Mouse (Mus musculus) layer of hippocampus, postnatal 36 days (tissue): ENCODE results near the gene Als2. TPM values are rescaled to one million over a fixed set of nuclear protein-coding genes. Genes with fewer than 3 reads are reported as not detected.

Source experiments
- DNase-seq, 2 experiments: peaks; one replicate each; pipeline ENCODE4 v3.0.0; 2022
- total RNA-seq, 2 experiments: library from RNA; stranded (reverse); gene quantifications; 2 replicates each; pipeline ENCODE4 v1.2.3; 2021

The Als2 gene
- total RNA-seq, 2 experiments from 2014 or later, result 47.9 to 55.4 TPM

DNA sequence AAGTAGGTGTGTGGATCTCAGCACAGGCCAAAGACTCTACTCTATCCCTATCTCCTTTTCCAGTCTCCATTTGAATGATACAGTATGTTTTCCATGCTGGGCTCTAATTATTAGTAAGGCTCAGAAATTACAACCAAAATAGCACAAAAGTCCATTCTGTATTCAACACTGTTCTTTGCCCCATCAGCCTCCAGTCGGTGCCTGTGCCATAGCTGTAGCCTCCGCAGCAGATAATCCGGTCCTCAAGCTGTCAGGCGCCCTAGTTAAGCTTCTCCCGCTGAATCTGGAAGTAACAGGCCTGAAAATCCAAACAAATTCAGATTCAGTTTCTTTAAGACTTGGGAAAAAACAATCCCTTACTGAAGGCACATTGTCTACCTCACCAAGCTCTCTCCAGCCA, 73.1 kb downstream of the Als2 start:
- DNase-seq, result no peak

DNA sequence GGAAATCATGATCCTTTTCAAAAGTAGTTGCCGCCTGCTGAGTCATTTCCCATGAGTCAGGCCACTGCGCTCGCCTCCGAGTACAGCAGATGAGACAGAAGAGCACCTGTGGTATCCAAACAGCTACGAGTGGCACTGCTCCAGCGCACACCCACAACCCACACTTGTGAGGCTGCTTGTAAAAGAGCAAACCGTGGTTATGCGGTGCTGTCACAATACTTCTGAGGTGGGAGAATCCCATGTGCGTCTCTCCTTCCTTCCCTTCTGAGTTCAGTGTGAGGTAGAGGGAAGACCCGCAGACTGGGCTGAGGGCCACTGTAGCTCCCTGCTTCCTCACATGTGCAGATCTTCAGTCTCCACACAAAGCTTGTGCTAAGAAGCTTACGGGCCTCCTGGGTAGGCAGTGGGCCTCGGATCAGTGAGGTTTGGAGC, 74.0 kb downstream of the Als2 start, which contains the start of gene Mpp4:
Gene Mpp4 (minus strand): TSS at position 360 of the 432 bp plus-strand sequence.
- peak; percentile 64 to 71 for DNase-seq

DNA sequence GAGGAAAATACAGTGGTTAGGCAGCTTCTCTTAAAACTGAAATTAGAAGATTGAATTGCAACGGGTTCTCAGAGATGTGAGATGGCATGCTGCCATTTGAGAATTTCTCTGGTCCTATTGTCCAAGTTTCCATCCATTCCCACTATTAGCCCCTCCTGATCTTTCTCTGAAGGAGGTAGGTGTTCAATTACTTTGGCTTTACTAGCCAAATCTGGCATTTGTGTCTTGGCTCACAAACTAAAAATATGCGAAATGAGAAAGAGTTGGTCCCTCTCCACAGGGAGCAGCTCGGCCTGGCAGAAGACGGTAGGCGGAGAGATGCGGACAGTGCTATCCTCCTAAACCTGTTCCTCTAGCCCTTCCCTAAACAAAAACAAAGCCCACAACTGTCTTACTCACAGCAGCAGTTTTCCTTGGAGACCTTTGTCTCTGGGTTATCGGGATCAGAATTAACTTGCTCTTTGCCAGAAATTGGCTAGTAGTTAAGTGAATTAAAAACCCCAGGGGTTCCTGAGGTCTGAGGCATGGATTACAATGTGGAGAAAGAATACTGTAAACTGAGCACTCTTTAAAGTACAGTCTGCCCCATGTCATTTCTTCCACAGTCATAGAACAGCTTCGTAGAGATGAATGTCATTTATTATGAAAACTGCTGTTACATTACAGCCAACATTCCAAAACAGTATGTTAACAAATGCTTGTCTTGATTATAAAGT, 74.6 kb downstream of the Als2 start:
- DNase-seq, result no peak

DNA sequence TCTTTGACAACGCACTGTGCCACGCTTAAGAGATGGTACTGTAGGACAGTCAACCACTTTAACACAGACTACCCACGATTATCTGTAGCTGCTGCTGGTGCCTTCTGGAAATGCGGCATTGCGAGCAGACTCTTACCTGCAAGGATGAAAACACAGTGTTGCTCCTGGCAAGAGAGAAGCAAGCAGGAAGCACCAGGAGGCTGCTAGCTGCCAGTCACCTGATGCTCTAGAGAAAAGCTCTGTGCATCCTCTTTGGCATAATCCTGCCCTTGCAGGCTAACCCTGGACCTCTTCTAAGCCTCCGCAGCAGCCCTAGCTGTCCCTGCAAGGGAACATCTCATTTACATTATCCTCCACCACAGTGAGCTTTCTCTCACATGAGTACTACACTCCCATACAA, 75.6 kb downstream of the Als2 start:
- DNase-seq, result no peak

DNA sequence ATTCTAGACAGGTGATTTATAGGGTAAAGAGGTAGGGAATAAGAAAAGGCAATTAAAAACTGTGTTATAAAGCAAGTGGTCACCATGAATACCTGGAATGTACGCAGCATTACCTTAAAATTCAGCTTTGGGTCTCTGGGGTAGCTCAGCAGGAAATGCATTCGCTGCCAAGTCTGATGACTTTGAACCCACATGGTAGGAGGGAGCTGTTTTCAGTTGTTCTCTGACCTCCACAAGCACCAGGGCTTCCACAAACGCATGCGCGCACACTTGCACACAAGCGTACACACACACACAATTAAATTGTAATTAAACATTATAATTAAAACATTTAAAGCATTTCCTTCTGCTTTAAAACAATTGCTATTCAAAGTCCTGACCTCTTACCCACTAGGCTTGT, 76.2 kb downstream of the Als2 start:
- DNase-seq, result no peak

DNA sequence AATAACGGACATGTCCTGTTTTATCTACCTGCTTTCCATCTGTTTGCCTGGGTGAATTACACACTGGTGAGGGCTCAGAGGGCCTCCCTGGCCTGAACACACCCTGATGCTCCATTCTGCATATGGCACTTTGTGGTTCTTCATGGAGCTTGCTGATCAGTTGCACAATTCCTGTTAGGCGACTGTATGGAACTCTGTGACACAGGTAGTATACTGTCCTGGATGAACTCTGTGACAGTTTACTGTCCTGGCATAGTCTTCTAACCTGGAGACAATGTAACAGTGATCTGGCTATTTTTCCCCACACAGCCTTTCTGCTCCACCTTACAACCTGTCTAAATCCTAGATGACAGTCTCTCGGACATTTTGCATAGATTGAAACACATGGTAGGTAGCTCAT, 77.9 kb downstream of the Als2 start:
- no peak for DNase-seq

DNA sequence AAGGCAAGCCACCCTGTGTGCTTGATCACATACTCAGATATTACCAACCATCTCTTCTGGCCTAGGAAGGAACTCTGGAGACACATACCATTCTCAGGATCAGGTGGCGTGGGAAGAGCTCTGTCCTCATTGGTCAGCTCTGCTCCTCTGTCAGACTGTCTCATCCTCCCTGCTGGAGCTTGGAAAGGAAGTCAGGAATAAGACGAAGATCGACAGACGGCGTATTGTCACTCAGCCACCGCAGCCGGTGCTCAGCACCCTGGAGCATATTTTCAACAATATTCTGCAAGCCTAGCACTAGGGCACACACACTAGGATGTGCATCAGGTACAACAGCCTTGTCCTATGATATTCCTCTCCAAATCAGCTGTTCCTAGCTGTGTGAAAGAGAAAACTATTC, 78.5 kb downstream of the Als2 start:
- DNase-seq, result no peak

DNA sequence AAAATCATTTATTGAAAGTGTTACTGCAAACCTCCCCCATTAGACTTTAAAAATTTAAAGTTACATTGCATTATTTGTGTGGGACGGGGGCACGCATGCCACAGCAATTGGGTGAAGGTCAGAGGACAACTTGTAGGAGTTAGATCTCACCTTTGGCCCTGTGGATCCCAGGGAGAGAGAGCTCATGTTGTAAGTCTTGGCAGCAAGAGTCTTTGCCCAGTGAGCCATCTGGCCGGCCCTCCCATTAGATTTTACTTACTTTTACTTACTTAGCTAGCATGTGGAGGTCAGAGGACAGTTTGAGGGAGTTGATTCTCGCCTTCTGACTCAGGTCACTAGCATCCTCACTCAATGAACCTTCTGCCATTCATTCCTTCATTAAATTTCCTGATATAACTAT, 79.2 kb downstream of the Als2 start:
- no peak for DNase-seq

DNA sequence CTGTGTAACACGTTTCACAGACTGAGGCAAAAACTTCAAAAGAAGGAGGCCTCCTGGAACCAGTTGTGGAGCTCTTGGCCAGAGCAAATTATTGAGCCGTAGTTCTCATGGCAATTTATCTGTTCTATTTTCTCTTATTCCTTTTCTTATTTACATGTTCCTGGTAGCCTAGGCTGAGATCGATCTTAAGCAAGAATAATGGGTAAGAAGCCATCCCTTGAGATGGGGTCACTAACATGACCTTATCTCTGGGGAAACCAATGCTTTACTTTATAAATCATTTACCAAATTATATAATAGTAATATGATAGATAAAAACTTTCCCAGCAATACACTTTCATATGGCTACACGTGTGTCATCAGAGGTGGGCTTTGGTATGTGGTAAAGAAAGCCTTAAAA, 84.7 kb downstream of the Als2 start:
- no peak for DNase-seq

DNA sequence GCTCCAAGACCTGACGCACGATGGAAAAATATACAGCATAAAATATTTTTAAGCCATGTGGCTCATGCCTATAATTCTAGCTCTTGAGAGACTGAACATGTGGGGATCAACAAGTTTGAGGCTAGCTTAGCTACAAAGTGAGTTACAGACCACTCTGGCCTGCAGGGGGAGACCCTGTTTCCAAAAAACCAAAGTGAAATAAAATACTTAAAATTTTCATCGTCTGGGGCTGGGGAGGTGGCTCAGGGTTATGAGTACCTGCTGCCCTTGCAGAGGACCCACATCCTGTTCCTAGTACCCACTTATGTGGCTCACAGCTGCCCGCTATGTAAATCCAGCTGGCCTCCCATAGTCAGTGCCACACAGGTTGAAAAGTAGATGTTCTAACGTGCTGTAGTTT, 86.5 kb downstream of the Als2 start:
- no peak for DNase-seq

DNA sequence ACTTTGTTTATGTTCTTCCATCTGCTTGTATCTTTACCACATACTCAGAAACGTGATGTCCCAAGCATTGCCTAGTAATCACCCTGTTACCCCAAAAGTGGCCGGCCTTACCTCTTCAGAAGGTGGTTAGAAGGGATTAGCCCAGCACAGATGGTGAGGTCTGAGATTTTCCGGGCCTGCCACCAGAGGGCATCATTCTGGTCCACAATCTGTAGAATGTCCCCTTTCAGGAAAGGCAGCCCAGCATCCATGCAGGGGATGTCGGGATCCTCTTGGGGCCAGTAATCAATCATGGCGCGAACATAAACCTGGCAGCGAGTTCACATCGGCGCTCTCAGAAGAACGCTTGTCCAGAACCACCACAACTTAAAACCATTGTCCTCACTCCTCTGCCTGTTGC, 92.5 kb downstream of the Als2 start:
- no peak for DNase-seq

DNA sequence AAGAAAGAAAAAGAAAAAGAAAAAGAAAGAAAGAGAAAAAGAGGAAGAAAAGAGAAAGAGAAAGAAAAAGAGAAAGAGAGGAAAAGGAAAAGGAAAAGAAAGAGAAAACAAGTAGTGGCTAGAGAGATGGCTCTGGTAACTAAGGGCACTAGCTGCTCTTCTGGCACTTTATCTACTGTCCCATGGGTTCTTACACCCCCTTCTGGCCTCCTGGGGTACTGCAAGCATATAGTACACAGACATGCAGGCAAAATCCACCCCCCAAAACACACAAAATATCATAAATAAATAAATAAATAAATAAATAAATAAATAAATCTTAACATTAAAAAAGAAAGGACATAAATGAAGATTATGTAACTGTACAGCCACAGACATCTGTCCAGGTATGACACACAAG, 94.2 kb downstream of the Als2 start:
- no peak for DNase-seq

DNA sequence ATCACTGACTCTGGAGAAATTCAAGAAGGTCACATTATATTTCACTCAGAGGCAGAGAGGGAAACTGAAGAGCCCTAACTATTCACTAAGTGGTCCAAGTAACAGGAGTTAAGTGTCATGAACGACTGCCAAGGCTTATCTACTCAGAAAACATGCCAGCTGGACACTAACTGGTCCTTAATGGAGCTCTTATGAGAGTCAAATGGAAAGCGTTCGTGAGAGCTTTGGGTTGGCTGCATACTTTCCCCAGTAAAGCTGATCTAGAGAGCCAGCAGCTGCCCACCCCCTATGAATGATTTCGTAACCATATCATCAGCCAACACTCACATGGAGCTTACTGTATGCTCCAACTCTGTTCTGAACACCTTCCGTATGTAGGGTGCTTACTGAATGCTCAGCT, 102.6 kb downstream of the Als2 start:
- no peak for DNase-seq

DNA sequence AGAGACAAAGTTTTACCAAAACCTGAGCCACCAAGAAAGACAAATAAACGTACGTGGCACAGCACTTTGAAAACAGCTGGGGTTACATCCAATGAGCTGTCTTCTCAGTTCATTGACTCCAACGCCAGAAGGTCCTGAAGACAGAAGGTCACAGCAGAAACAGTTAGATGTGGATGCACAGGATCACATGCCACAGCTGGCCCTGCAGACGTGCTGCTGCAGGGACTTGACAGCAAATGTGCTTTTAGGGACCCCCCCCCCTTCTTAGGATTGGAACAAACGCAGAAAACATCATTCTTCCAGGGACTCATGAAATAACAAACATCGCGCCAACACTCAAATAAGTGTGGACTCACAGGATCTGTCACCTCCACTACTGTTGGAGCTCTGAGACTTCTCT, 108.2 kb downstream of the Als2 start:
- DNase-seq, result no peak

DNA sequence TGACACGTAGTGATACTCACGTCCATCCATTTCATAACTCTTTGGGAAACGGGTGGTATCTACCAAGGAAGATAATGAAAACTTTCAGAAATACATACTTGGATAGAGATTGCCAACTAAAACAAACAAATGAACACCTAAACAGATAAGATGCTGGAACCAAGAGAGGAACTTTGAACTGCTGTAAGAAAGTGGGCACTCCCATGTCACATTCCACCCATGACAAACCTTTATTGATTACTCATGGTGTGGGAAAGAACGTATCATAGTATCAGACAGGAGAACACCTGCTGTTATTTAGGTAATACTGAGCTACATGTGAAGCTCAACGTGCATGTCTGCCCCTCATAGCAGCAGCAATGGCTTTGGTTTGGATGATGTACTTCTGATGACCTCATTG, 111.5 kb downstream of the Als2 start:
- DNase-seq, result no peak

DNA sequence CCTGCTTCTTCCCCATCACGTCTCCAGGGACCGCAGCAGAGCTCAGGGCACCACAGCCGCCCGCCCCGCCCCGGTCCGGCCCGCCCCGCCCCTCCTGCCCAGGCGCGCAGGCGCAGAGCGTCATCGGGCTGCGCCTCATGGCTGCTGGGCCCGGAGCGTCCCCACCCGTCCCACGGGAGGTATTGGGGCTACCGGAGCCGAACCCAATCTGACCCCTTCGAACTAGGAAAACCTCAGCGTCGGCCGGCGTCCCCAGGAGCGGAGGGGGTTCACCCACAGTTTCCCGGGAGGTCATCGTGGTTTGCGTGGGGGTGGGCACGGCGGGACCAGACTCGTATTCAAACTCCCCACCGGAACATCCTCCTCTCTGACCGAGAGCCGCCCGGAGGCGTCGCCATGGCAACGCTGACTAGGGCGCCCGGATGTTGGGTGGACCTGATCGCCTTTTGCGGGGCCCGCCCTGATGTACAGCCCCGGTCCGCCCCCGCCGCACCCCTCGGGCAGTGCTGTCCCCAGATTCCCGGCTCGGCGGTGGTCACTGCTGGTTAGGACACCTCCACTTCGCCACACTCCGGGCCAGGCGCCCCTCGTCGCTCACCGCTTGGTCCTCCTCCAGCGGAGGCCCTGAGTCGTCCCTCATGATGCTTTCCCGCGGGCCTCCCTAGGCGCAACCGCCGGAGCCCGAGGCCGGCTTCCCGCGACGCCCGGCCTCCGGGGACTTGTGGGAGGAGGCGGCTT, 117.1 kb downstream of the Als2 start, which contains the start of gene Tmem237:
Gene Tmem237 (minus strand): TSS at position 689 of the 738 bp plus-strand sequence.
- peak; percentile 92 for DNase-seq

Other genes with a start within 250 kb of the Als2 start
- not detected for gene C2cd6, start 142.3 kb downstream of the Als2 start, total RNA-seq
- gene Tmem237, start 116.8 kb downstream of the Als2 start, total RNA-seq, result 10 to 100 TPM; 28.0 to 28.6 TPM
- gene Mpp4, start 73.8 kb downstream of the Als2 start, total RNA-seq, result 1 to 10 TPM; 1.9 TPM
- under 1 TPM in 1 of 2 experiments, not detected in 1; 0.91 TPM for gene Cdk15, start 19.7 kb upstream of the Als2 start, total RNA-seq
- gene Fzd7, start 245.2 kb upstream of the Als2 start, total RNA-seq, result 1 to 10 TPM; 5.3 to 5.4 TPM